Mouse (Mus musculus) testis, adult 2 months (tissue): ENCODE data around the gene Vps53.

ENCODE experiments used
- CTCF ChIP-seq: fragments of 200-500 bp; IDR thresholded peaks from 2 replicates; pipeline ENCODE4 v1.5.1; 2012; ENCODE audit warnings: low read depth, mild to moderate bottlenecking, inconsistent platforms, low read length, moderate library complexity; ENCODE audit not compliant: control insufficient read depth, insufficient read depth, insufficient replicate concordance
- POLR2A ChIP-seq: fragments of 200-500 bp; IDR thresholded peaks from 2 replicates; pipeline ENCODE4 v1.6.1; 2012; ENCODE audit warnings: low read depth, mild to moderate bottlenecking, inconsistent platforms, low read length, moderate library complexity; ENCODE audit not compliant: control insufficient read depth

- no peak for TF ChIP-seq POLR2A
- TF ChIP-seq CTCF: no peak
Measured at GRCm38 (mm10) chr11:76216049-76216540, 36.6 kb upstream of the Vps53 start.
